Mouse (Mus musculus) natural killer cell, adult 2 months (primary cell): ENCODE results near the gene Bahd1.

Experiments
- DNase-seq, 2 experiments: peaks; one replicate each; pipeline ENCODE4 v3.0.0; 2022; ENCODE audit warnings: low spot score in 2 of 2

The Bahd1 gene

GRCm38 (mm10) chr2:118898771-118899170 is 1.4 kb upstream of the Bahd1 start:
- DNase-seq = no peak

- no peak for DNase-seq
Observed at GRCm38 (mm10) chr2:118899306-118899705, 871 bp upstream of the Bahd1 start.

DNA sequence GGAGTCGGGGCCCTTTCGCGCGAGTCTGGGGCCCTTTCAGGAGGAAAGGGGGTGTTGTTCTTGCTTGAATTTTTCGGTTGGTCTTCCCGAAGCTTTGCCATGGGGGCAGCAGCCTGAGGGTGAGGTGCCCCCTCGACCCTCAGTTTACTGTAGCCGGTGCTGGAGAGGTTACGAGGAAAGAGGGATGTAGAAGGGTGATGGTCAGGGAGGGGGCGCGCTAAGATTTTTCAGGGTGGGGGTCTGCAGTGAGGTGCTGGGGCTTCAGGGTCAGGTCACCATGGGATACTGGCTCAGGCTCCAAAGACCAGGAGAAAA is 606 bp downstream of the Bahd1 start:
- DNase-seq = no peak

GRCm38 (mm10) chr2:118901175-118902031 is 1.2 kb downstream of the Bahd1 start:
- DNase-seq = peak; percentile 87 to 92

DNA sequence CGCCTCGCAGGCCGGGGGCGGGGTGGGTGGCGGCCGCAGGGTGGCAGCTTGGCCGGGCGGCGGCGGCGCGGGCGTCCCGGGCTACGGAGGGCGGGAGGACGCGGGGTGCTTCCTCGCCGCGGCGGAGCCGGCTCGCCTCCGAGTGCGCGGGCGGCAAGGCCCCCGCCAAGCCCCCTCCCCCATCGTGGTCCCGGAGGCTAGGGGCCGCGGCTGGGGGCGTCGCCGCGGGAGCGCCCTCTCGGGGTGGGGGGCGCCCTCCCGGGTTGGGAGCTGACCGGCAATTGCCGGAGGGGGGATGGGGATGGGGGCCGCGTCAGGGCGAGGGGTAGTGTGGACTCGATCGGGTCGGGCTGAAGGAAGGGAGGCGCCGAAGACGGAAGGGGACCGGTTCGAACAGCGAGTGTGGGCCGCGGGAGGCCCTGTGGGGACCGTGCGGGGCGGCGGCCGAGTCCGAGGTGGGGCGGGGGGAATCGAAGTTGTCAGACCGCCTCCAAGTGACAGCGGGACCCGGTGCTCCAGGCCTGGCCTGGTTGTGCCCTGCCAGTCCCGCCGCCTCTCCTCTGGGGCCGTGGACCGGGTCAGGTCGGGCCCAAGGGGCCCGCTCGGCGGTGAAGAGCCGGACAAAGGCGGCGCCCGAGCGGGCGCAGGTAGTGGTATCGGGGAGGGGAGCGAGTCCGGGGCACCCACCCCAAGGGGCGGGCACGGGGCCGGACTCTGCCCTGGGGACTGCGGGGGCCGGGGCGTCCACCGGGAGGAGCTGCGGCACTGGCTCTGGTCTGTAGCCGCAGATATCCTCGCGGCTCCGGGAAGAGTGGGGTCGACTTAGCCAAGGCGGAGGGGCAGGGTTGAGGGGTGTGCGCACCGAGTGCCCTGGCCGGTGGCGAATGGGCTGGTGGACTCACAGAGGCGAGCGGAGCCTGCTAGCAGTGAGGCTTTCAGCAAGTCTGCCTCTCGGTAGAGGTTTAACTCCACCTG is 2.2 kb downstream of the Bahd1 start:
- peak in 1 of 2 experiments; percentile 19 for DNase-seq

GRCm38 (mm10) chr2:118903333-118903741 is 3.2 kb downstream of the Bahd1 start:
- DNase-seq = no peak

GRCm38 (mm10) chr2:118905433-118906117 is 5.4 kb downstream of the Bahd1 start:
- peak in 1 of 2 experiments; percentile 48 for DNase-seq

DNA sequence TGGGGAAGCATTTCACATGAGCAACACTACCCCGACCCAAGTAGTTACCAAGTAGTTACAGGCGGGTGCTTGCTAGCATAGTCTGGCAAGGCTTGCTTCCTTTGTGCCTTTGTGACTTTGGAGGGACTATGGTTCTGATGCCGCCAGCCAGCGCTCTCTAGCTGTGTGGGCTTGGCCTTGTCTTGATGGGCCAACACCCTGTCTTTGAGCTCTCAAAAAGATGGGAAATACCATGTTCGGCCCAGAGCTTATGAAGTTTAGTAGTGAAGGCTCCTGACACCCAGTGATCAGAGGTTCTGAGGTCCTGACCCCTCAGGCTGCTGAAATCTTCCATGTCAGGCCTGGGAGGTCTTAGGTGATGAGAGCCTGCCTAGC is 5.9 kb downstream of the Bahd1 start:
- no peak for DNase-seq

GRCm38 (mm10) chr2:118907781-118908180 is 7.6 kb downstream of the Bahd1 start:
- DNase-seq = no peak

DNA sequence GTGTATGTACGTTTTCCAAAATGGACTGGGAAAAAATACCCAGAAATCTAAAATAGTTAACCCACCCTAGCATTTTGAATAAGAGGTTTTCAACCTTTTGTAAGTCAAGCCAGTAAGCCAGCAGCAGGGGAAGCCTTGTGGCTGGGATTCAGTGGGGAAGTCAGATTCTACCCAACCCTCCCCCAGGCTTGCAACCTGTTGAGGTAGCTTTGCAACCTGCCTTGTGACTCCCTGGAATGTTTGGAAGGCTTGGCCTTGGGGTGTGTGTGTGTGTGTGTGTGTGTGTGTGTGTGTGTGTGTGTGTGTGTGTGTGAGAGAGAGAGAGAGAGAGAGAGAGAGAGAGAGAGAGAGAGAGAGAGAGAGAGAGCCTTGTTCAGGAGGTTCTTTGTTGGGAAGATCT is 9.0 kb downstream of the Bahd1 start:
- DNase-seq = no peak

GRCm38 (mm10) chr2:118910605-118911278 is 10.6 kb downstream of the Bahd1 start:
- DNase-seq = no peak

DNA sequence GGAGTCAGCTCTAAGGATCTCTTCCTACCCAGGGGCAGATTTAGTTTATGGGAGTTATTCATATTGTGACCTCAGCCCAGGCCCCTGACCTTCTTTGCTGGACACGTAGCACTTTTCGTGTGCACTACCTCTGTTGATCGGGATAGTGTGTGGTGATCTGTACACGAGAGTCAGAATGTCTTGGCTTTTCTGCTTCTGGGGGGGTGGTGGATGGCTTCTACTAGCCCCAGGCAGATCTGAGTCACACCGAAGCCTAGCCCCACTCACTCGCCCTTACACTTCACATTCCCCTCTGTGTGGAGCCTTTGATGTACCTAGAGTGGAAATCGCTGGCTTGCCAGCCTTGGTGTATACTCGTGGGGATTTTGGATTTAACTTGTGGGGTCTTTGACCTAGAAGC is 12.5 kb downstream of the Bahd1 start:
- DNase-seq = no peak

- DNase-seq = no peak
Observed at GRCm38 (mm10) chr2:118913551-118914276, 13.5 kb downstream of the Bahd1 start.

- no peak for DNase-seq
Observed at GRCm38 (mm10) chr2:118914685-118915084, 14.5 kb downstream of the Bahd1 start.

- no peak for DNase-seq
Observed at GRCm38 (mm10) chr2:118916436-118916835, 16.3 kb downstream of the Bahd1 start.

DNA sequence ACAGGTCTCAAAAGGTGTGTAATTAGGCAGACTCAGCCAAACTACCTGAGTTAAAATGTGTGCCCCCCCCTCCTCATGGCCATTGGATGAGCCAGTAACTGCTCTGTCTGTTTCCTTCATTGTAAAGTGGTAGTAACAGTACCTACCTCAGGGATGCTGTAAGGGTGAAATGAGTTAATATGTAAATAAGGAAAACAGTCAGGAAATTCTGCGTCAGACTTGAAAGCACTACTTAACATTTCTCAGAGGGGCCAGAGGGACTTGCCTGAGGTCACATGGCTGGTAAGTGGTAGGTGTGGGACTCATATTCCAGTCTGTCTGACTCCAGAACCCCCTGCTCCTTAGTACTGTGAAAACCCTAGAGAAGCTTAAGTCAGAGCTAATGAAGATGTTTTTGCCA is 18.4 kb downstream of the Bahd1 start:
- no peak for DNase-seq

- DNase-seq = no peak
Observed at GRCm38 (mm10) chr2:118920428-118920827, 20.3 kb downstream of the Bahd1 start.

DNA sequence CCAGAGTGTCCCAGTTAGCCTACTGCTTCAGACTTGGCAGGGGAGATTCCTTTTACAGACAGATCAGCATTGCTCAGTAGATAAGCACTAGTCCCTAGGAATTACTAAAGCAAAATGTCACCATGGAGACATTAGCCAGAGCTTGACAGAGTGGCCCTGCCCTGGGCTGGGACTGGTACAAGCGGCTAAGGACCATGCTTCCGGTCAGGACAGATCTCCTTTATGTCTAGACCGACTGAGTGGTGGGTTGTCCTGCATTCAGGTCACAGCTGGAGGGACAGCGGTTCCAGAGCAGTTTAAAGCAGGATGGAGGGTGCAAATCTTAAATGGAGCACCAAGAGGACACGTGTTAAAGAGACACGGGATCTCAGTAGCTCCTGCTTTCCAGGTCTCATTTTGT is 25.8 kb downstream of the Bahd1 start:
- DNase-seq = no peak

DNA sequence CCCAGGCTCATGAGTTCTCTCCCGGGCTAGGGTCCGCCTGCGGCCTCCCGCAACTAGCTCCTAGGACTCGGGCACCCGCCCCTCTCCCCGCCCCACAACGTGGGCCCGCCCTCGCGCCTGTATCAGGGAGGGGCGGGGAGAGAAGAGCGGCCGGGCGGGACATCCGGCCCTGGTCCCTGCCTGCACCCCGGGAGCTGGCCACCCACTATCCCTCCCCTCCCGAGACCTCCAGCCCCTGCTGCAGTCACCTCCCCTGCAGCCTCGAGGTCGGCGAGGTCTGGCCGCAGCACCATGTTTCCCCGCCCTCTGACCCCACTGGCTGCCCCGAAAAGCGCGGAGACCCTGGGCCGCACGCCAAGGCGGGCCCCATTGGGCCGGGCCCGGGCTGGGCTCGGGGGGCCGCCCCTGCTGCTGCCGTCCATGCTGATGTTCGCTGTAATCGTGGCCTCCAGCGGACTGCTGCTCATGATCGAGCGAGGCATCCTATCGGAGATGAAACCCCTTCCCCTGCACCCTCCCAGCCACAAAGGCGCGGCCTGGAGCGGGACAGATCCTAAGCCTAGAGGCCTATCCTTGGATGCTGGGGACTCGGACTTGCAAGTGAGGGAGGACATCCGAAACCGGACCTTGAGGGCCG is 26.3 kb downstream of the Bahd1 start, which contains the start of gene Chst14:
Gene Chst14 (plus strand): TSS at position 136 of the 637 bp plus-strand sequence.
- peak; percentile 42 to 43 for DNase-seq

GRCm38 (mm10) chr2:118926998-118927739 is 27.0 kb downstream of the Bahd1 start:
- DNase-seq = no peak
